Mouse (Mus musculus): Measurements from ENCODE around the gene Ubqln1.

- no peak for TF ChIP-seq POLR2A (IDR thresholded peaks at IDR 0.05; ENCODE audit: low read depth, low read length)
- TF ChIP-seq CTCF (IDR thresholded peaks at IDR 0.05; ENCODE audit: extremely low read depth, insufficient read length, insufficient replicate concordance, low read depth, low read length), result no peak
Observed at GRCm38 (mm10) chr13:58213801-58214200, 1.7 kb downstream of the Ubqln1 start.
